Mouse (Mus musculus): ENCODE measurements at regions not wholly inside any gene's neighbourhood (a gene's known extent, or its start where the extent isn't known, plus 50 kb on each side); places are given as distances from the start of the nearest gene placed in this dataset.

GRCm38 (mm10) chr1:76075685-76076455 lies 529.8 kb downstream of the Slc4a3 start:
- DNase-seq (ENCODE audit: low spot score) = no peak

GRCm38 (mm10) chr1:76080241-76080640 lies 534.2 kb downstream of the Slc4a3 start:
- DNase-seq (ENCODE audit: low spot score) = no peak

GRCm38 (mm10) chr1:76081700-76082099 lies 535.6 kb downstream of the Slc4a3 start:
- DNase-seq (ENCODE audit: low spot score) = no peak

GRCm38 (mm10) chr1:76083273-76084036 lies 537.4 kb downstream of the Slc4a3 start:
- no peak for DNase-seq (ENCODE audit: low spot score)

- no peak for DNase-seq (ENCODE audit: low spot score)
Measured at GRCm38 (mm10) chr1:76091031-76091430, 545.0 kb downstream of the Slc4a3 start.

GRCm38 (mm10) chr1:76113281-76113680 lies 567.2 kb downstream of the Slc4a3 start:
- DNase-seq (ENCODE audit: low spot score) = no peak

- no peak for DNase-seq (ENCODE audit: low spot score)
Measured at GRCm38 (mm10) chr1:76120840-76121239, 574.8 kb downstream of the Slc4a3 start.

GRCm38 (mm10) chr1:76130353-76130752 lies 584.3 kb downstream of the Slc4a3 start:
- DNase-seq (ENCODE audit: low spot score) = no peak

GRCm38 (mm10) chr1:76136810-76137209 lies 590.7 kb downstream of the Slc4a3 start:
- DNase-seq (ENCODE audit: low spot score) = no peak

GRCm38 (mm10) chr1:76137701-76138100 lies 591.6 kb downstream of the Slc4a3 start:
- no peak for DNase-seq (ENCODE audit: low spot score)

- DNase-seq (ENCODE audit: low spot score) = no peak
Measured at GRCm38 (mm10) chr1:76143516-76143915, 597.5 kb downstream of the Slc4a3 start.

GRCm38 (mm10) chr1:76148963-76149362 lies 602.9 kb downstream of the Slc4a3 start:
- DNase-seq (ENCODE audit: low spot score) = no peak

GRCm38 (mm10) chr1:76156291-76156690 lies 610.2 kb downstream of the Slc4a3 start:
- no peak for DNase-seq (ENCODE audit: low spot score)

- DNase-seq (ENCODE audit: low spot score) = no peak
Measured at GRCm38 (mm10) chr1:76167486-76167885, 621.4 kb downstream of the Slc4a3 start.

GRCm38 (mm10) chr1:76181181-76181580 lies 635.1 kb downstream of the Slc4a3 start:
- DNase-seq (ENCODE audit: low spot score) = no peak

GRCm38 (mm10) chr1:76194844-76195243 lies 648.8 kb downstream of the Slc4a3 start:
- no peak for DNase-seq (ENCODE audit: low spot score)

- DNase-seq (ENCODE audit: low spot score) = no peak
Measured at GRCm38 (mm10) chr1:76197651-76198050, 651.6 kb downstream of the Slc4a3 start.

GRCm38 (mm10) chr1:76200906-76201305 lies 654.8 kb downstream of the Slc4a3 start:
- no peak for DNase-seq (ENCODE audit: low spot score)

GRCm38 (mm10) chr1:76212486-76212885 lies 666.4 kb downstream of the Slc4a3 start:
- DNase-seq (ENCODE audit: low spot score) = no peak

GRCm38 (mm10) chr1:76244721-76245120 lies 698.7 kb downstream of the Slc4a3 start:
- no peak for DNase-seq (ENCODE audit: low spot score)

GRCm38 (mm10) chr1:76246181-76246796 lies 700.2 kb downstream of the Slc4a3 start:
- DNase-seq (ENCODE audit: low spot score) = no peak

- no peak for DNase-seq (ENCODE audit: low spot score)
Measured at GRCm38 (mm10) chr1:76247126-76247525, 701.1 kb downstream of the Slc4a3 start.
